Mouse (Mus musculus) heart, postnatal 10 days (tissue): ENCODE measurements around the gene Pigk. TPM values are rescaled to one million over a fixed set of nuclear protein-coding genes. Genes with fewer than 3 reads are reported as not detected.
"Not testable (repeated sequence)": the region's sequence is repeated elsewhere in the genome, so short reads cannot be mapped to it uniquely, and the experiment has no call there.

Experiments
- DNase-seq, 2 experiments: peaks; one replicate each; pipeline ENCODE4 v3.0.0; 2021
- intact Hi-C: fragments of 180-260 bp; cut with DNase I; formaldehyde crosslinking; loops from one replicate; pipeline ENCODE4 v1.15.1; 2025
- total RNA-seq, 2 experiments: library from RNA; stranded (reverse); gene quantifications; 2 replicates each; pipeline ENCODE4 v1.2.3; 2021

The Pigk gene
- total RNA-seq, 2 experiments from 2014 or later, result 30.9 to 31.7 TPM

DNA sequence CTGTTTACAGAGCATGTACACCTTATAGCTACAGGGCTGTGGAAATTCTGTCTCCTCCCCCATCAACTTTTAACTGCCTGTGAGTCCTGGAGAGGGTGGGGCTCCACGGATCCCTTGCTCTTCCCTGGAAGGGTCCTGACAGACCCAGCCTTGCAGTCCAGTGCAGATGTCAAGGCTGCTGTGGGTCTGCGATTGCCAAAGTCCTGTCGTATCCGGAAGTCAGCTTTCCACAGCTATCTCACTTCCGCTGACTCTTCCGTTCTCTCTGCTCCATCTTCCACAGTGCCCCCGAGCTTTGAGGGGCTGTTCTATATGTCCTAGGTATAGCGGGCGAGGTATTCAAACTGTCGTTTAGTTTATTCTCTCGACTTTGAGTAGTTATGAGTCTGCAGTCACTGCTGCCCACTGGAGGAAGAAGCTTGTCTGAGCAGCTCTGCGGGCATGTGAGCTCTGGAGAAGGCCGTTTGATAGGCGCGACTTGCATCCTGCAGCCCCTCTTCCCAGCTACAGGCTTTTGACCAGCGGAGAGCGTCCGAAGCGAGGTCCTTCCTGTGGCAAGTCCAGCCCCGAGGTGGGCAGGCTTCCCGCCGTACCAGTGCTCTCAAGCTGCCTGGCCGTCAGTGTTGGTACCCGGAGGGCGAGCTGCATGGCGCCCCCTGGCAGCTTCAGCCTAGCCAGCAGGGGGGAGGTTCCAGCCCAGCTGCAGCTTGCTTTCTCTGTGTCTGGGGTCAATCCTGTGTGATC lies 49.4 kb downstream of the Pigk start:
- intact Hi-C loops, result no loop called here
- DNase-seq, result peak; percentile 54 to 60

- DNase-seq, result no peak
- intact Hi-C loops, result no loop called here
These were observed 50.8 kb downstream of the Pigk start for GRCm38 (mm10) chr3:152764516-152765312.

DNA sequence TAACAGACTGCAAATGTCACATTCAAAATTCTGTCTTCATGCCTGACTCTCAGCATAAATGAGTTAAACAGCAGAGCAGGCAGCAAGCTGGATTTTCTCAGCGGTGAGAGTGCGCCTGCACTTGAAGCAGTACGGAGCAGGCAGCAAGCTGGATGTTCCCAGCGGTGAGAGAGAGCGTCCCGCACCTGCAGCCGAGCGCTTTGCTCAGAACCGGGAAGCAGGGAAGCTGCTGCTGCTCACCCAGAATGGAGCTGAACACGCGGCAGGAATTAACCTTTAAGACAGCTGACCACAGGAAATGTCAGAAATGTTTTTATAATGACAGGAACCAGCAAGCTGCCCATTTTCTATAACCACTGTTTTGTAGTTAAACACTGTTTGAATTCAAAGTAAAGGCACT lies 53.6 kb downstream of the Pigk start:
- no peak for DNase-seq
- intact Hi-C loops, result no loop called here

DNA sequence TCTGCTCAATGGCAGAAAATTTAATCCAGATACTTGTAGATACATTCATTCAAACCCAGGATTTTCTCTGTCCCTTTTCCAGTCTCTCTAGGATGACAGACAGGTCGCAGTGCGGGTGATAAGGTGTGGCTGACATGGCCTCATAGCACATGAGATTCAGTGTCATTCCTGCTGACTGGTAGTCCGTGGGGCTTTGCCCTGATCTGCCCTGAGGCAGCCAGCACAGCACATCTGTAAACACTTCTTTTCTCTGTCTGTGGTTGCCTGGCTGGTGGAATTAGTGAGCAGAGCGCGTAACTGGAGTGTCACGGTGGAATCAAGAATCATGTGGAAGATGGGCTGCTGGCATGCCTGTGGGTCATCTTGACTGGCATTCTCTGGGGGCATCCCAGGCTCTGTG lies 56.2 kb downstream of the Pigk start:
- intact Hi-C loops, result no loop called here
- DNase-seq, result no peak

DNA sequence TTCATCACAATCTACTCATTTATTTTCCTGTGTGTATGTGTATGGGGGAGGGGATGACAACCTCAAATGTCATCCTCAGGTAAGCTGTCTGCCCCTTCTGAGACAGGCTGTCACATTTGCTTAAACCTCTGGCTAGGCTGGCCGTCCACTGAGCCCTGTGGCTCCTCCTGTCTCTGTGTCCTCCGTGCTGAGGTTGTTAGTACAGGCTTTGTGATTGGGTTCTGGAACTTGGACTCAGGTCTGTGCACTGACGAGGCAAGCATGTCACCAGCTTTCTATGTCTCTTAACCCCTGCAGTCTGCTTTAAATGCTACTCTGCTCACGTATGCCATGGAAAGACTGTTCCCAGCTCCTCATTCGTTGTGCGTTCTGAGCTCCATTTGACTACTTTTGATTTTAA lies 62.5 kb downstream of the Pigk start:
- no peak for DNase-seq
- intact Hi-C loops, result no loop called here

GRCm38 (mm10) chr3:152776872-152777540 lies 63.1 kb downstream of the Pigk start:
- DNase-seq, result no peak
- intact Hi-C loops, result no loop called here

DNA sequence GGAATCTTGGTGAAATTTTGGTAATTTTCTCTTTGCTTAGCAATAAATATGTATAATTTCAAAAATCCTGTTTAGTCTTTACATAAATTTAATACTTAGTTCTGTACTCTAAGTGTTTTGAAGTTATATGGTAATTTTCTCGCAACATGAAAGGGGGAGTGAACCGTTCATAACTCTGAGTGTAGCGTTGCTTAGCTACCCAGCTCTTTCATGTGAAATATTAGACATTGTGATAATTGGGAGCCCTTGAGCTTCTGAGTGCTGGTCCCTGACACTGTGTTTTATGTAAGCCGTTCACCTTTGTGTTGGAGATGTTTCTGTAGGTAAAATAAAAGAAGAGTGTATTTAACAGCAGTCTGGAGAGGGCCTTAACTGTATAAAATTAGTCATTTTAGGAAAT lies 65.9 kb downstream of the Pigk start:
- intact Hi-C loops, result loop anchor here (5.0 kb wide), 2 partner anchors 472 to 1027 kb away; no protein-coding TSS in a partner anchor

GRCm38 (mm10) chr3:152783792-152784191 lies 69.9 kb downstream of the Pigk start:
- intact Hi-C loops, result loop anchor here (1.0 to 5.0 kb wide), 5 partner anchors 175 to 1024 kb away; no protein-coding TSS in a partner anchor
- DNase-seq, result peak; percentile 63 to 83

More for the DNA sequence above, 65.9 kb downstream of the Pigk start:
- no peak for DNase-seq

DNA sequence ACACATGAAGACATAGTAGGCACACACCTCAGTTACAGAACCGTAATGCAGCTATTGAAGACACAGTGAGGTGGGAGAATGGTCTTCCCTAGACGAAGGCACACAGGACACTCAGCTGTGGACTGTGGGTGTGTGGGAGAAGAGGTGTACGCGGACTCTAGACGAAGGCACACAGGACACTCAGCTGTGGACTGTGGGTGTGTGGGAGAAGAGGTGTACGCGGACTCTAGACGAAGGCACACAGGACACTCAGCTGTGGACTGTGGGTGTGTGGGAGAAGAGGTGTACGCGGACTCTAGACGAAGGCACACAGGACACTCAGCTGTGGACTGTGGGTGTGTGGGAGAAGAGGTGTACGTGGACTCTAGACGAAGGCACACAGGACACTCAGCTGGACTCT lies 70.5 kb downstream of the Pigk start:
- intact Hi-C loops, result loop anchor here (2.0 to 5.0 kb wide), 3 partner anchors 174 to 1023 kb away; no protein-coding TSS in a partner anchor

GRCm38 (mm10) chr3:152788301-152788953 lies 74.5 kb downstream of the Pigk start:
- intact Hi-C loops, DNase-seq: not testable (repeated sequence)

More for the DNA sequence above, 70.5 kb downstream of the Pigk start:
- not testable (repeated sequence) for DNase-seq

DNA sequence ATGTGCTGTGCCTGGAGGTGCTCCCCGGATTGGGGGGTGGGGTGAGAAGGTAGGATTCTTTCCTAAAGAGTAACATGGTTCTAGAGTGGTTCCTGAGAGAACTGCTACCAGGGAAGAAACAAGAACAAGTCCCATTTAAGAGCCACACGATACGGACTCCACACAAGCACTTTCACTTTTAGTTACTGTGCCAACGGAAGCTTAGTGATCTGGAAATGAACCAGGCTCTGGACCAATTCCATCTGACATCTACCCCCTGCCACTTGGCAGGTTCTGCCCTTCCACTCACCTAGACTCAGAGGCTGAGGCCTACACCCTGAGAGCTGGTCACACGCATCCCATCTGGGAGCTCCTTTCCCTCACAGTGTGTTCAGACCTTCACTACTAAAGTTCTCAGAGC lies 78.7 kb downstream of the Pigk start:
- intact Hi-C loops, result no loop called here
- no peak for DNase-seq

- DNase-seq, result no peak
These were observed 79.1 kb downstream of the Pigk start for GRCm38 (mm10) chr3:152793006-152793405.

GRCm38 (mm10) chr3:152796216-152796615 lies 82.3 kb downstream of the Pigk start:
- intact Hi-C loops, result no loop called here
- no peak for DNase-seq

More at GRCm38 (mm10) chr3:152793006-152793405, 79.1 kb downstream of the Pigk start:
- intact Hi-C loops, result no loop called here

DNA sequence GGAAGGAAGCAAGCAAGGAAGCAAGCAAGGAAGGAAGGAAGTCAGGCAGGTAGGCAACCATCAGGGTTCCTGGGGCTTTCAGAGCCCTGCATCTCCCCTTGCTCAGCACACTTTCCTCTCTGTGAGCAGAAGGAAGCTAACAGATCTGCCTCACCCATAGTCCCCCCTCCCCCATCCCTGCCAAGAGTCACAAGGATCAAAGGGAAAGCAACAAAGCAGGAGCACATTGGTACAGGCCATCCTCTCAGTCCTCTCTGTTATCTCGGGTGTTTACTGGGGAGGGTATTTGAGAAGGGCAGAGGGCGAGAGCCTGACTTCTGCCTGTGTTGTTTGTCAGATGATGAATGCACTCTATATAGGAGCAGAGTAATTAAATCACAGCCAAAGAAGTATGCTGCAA lies 83.5 kb downstream of the Pigk start:
- intact Hi-C loops, result no loop called here
- no peak for DNase-seq

DNA sequence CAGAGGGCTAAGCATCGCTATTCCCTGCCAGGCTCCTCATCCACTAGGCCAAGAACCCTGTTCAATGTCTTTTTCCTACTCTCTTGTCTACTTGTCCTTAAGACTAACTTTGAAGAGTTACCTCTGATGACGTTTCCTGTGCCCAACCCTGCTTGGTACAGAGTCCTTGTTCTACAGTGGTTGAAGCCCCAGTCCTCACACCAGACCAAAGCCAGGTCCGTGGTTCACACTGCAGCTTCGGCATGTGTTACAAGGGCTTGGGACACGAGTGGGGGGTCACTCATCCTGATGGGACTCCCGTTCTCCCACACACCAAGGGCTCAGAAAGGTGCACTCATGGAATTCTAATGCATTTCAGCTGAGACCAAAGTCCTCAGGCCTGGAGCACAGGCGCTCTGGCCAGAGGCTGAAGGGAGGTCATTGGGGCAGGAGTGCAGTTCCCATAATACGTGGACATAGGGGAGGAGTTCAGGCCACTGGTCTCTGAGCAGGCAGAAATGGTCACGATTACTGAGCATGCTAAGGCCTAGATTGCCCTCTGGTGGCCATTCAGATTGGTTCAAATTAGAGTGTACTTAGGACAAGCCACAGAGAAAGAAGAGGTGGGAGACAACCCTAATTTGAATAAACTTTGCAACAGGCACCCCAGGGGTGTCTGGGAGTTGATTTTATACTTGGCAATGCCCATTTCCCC lies 86.0 kb downstream of the Pigk start:
- peak; percentile 13 to 27 for DNase-seq
- intact Hi-C loops, result no loop called here

DNA sequence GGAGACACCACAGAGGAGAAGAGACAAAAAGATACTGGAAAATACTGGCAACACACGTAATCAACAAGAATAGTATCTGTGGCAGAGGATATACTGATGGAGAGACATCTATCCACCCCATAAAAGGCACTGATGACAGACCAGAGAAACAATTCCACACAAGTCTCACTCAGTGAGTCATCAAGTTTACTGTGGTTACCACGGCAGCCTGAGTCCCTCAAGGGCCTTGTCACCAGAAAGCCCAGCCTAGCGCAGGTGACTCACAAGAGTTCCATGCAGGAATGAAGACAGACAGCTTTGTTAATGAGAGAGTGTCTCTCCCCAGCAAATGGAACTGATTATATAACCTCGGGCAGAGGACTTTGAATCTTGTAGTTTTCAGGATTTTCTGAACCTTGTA lies 100.0 kb downstream of the Pigk start:
- no peak for DNase-seq
- intact Hi-C loops, result no loop called here

- intact Hi-C loops, result no loop called here
- no peak for DNase-seq
These were observed 101.2 kb downstream of the Pigk start for GRCm38 (mm10) chr3:152815110-152815509.

DNA sequence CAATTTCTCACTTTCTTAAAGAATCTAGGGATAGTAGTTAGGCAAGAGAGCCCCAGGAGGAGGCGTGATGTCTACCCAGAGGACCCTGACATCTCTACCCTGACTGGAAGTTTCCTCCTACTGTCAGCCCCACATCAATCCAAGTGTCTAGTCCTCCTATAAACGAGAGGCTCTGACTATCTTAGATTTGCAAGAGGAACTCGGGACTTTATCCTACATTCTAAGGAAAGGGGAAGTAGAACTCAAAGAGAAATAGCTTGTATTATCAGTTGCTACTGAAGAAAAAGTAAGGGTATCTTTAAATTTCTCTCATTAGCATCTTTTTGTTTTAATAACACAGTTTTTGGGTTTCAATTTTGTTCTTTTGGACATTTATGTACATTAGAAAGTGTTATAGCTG lies 106.5 kb downstream of the Pigk start:
- intact Hi-C loops, result no loop called here
- DNase-seq, result no peak

GRCm38 (mm10) chr3:152821202-152821601 lies 107.3 kb downstream of the Pigk start:
- peak; percentile 78 to 88 for DNase-seq
- intact Hi-C loops, result no loop called here

GRCm38 (mm10) chr3:152831377-152831776 lies 117.5 kb downstream of the Pigk start:
- DNase-seq, result peak; percentile 5 to 14

More at GRCm38 (mm10) chr3:152831377-152831776, 117.5 kb downstream of the Pigk start:
- intact Hi-C loops, result no loop called here
